Mouse (Mus musculus) CH12.LX (cell line): ENCODE measurements around the gene Tapbpl. TPM values are rescaled to one million over a fixed set of nuclear protein-coding genes. Genes with fewer than 3 reads are reported as not detected.

Experiments
- DNase-seq: peaks from one replicate; pipeline ENCODE4 v3.0.0-alpha.2; 2013; ENCODE audit errors: extremely low read depth
- H3K27ac ChIP-seq: 2 replicates; pipeline ENCODE4 v1.5.1; 2012; ENCODE audit warnings: low read depth, mild to moderate bottlenecking, control low read depth, moderate library complexity; ENCODE audit not compliant: insufficient read depth
- H3K27me3 ChIP-seq: replicated peaks from 2 replicates; pipeline ENCODE3; 2012; ENCODE audit warnings: inconsistent platforms
- H3K36me3 ChIP-seq, 2 experiments: replicated peaks in 1 of 2; 2 replicates each; pipeline versions ENCODE3 to v1.6.1; 2012; ENCODE audit warnings: inconsistent platforms in 1 of 2, low read length in 1 of 2, mild to moderate bottlenecking in 1 of 2, mixed read lengths in 1 of 2, moderate library complexity in 1 of 2; ENCODE audit not compliant: control insufficient read depth in 1 of 2, insufficient read depth in 1 of 2
- H3K4me1 ChIP-seq, 2 experiments: 2 replicates each; pipeline ENCODE4 v1.6.1; 2012; ENCODE audit warnings: inconsistent platforms in 1 of 2, moderate library complexity in 1 of 2; ENCODE audit not compliant: insufficient read depth in 2 of 2, control insufficient read depth in 1 of 2
- H3K4me2 ChIP-seq: 2 replicates; pipeline ENCODE4 v1.6.1; 2012; ENCODE audit warnings: low read depth, mild to moderate bottlenecking, control low read depth; ENCODE audit not compliant: poor library complexity, insufficient read depth, severe bottlenecking
- H3K4me3 ChIP-seq, 3 experiments: fragments of 150-350 bp in 1 of 3; sonication (generic) in 1 of 3; replicated peaks in 1 of 3; 2 replicates each; pipeline versions ENCODE3 to v1.5.1; 2011 to 2012; ENCODE audit warnings: low read depth in 2 of 3, low read length in 2 of 3, mild to moderate bottlenecking in 2 of 3, moderate library complexity in 2 of 3, control low read depth in 1 of 3, improper control_type of control experiment in 1 of 3, inconsistent platforms in 1 of 3, mixed read lengths in 1 of 3; ENCODE audit not compliant: poor library complexity in 1 of 3
- H3K79me2 ChIP-seq: replicated peaks from 2 replicates; pipeline ENCODE4 v1.6.1; 2012; ENCODE audit warnings: mild to moderate bottlenecking, moderate library complexity; ENCODE audit not compliant: control insufficient read depth, poor library complexity, insufficient read depth, severe bottlenecking; ENCODE audit errors: extremely low read depth
- H3K9ac ChIP-seq: 2 replicates; pipeline ENCODE4 v1.6.1; 2012; ENCODE audit warnings: low read depth, mild to moderate bottlenecking, control low read depth, moderate library complexity; ENCODE audit not compliant: insufficient read depth
- H3K9me3 ChIP-seq: replicated peaks from 2 replicates; pipeline ENCODE3; 2012; ENCODE audit warnings: low read length, inconsistent platforms, mixed read lengths
- CHD1 ChIP-seq: IDR thresholded peaks from 2 replicates; pipeline ENCODE4 v1.6.1; 2012; ENCODE audit warnings: low read depth, low read length, improper control_type of control experiment, inconsistent platforms
- CTCF ChIP-seq, 2 experiments: IDR thresholded peaks in 1 of 2; conservative IDR thresholded peaks in 1 of 2; 2 replicates each; pipeline ENCODE4 v1.5.1; 2011 to 2012; ENCODE audit warnings: low read depth in 2 of 2, low read length in 2 of 2, improper control_type of control experiment in 1 of 2, inconsistent platforms in 1 of 2, mild to moderate bottlenecking in 1 of 2, moderate library complexity in 1 of 2
- E2F4 ChIP-seq: IDR thresholded peaks from 2 replicates; pipeline ENCODE4 v1.6.1; 2011; ENCODE audit warnings: low read depth, low read length, improper control_type of control experiment; ENCODE audit not compliant: insufficient replicate concordance
- EP300 ChIP-seq: IDR thresholded peaks from 2 replicates; pipeline ENCODE4 v1.6.1; 2011; ENCODE audit warnings: low read length, improper control_type of control experiment
- ETS1 ChIP-seq: conservative IDR thresholded peaks from 2 replicates; pipeline ENCODE4 v1.6.1; 2012; ENCODE audit warnings: low read depth, mild to moderate bottlenecking, inconsistent platforms, low read length, improper control_type of control experiment, moderate library complexity
- HCFC1 ChIP-seq: IDR thresholded peaks from 2 replicates; pipeline ENCODE4 v1.6.1; 2012; ENCODE audit warnings: low read depth, mild to moderate bottlenecking, inconsistent platforms, low read length, improper control_type of control experiment
- IRF4 ChIP-seq: IDR thresholded peaks from 2 replicates; pipeline ENCODE4 v1.6.1; 2014; ENCODE audit warnings: low read depth, mild to moderate bottlenecking, inconsistent platforms, low read length, improper control_type of control experiment
- JUN ChIP-seq: IDR thresholded peaks from 2 replicates; pipeline ENCODE4 v1.6.1; 2011; ENCODE audit warnings: low read depth, mild to moderate bottlenecking, low read length, improper control_type of control experiment, moderate library complexity; ENCODE audit not compliant: insufficient read depth
- JUND ChIP-seq: conservative IDR thresholded peaks from 2 replicates; pipeline ENCODE4 v1.6.1; 2011; ENCODE audit warnings: low read depth, low read length, improper control_type of control experiment
- MAFK ChIP-seq: IDR thresholded peaks from 2 replicates; pipeline ENCODE4 v1.6.1; 2011; ENCODE audit warnings: low read length, improper control_type of control experiment; ENCODE audit not compliant: insufficient replicate concordance
- MAX ChIP-seq: IDR thresholded peaks from 2 replicates; pipeline ENCODE4 v1.6.1; 2011; ENCODE audit warnings: low read length, improper control_type of control experiment
- MEF2A ChIP-seq: IDR thresholded peaks from 2 replicates; pipeline ENCODE4 v1.6.1; 2014; ENCODE audit warnings: low read depth, mild to moderate bottlenecking, inconsistent platforms, low read length, improper control_type of control experiment, borderline replicate concordance
- MXI1 ChIP-seq: IDR thresholded peaks from 2 replicates; pipeline ENCODE4 v1.6.1; 2011; ENCODE audit warnings: mild to moderate bottlenecking, low read depth, low read length, improper control_type of control experiment
- MYC ChIP-seq: IDR thresholded peaks from 2 replicates; pipeline ENCODE4 v1.6.1; 2011; ENCODE audit warnings: low read depth, mild to moderate bottlenecking, improper control_type of control experiment, low read length
- SMC3 ChIP-seq: IDR thresholded peaks from 2 replicates; pipeline ENCODE4 v1.6.1; 2011; ENCODE audit warnings: low read depth, low read length, improper control_type of control experiment
- TBP ChIP-seq: conservative IDR thresholded peaks from 2 replicates; pipeline ENCODE4 v1.6.1; 2011; ENCODE audit warnings: low read depth, low read length, improper control_type of control experiment
- TCF12 ChIP-seq: IDR thresholded peaks from 2 replicates; pipeline ENCODE4 v1.6.1; 2014; ENCODE audit warnings: low read depth, mild to moderate bottlenecking, inconsistent platforms, low read length, improper control_type of control experiment
- UBTF ChIP-seq: IDR thresholded peaks from 2 replicates; pipeline ENCODE4 v1.6.1; 2012; ENCODE audit warnings: low read depth, mild to moderate bottlenecking, inconsistent platforms, low read length, improper control_type of control experiment, moderate library complexity
- USF1 ChIP-seq: IDR thresholded peaks from 2 replicates; pipeline ENCODE4 v1.6.1; 2014; ENCODE audit warnings: low read depth, mild to moderate bottlenecking, inconsistent platforms, low read length, improper control_type of control experiment
- ZMIZ1 ChIP-seq: IDR thresholded peaks from 2 replicates; pipeline ENCODE4 v1.6.1; 2012; ENCODE audit warnings: low read depth, mild to moderate bottlenecking, inconsistent platforms, low read length, improper control_type of control experiment
- dilution Hi-C: fragments of 300-500 bp; cut with MboI; formaldehyde crosslinking; loops from 2 replicates; pipeline ENCODE4 v1.14.3; 2020; ENCODE audit warnings: low sequenced_read_pairs; ENCODE audit not compliant: extremely low pct_unique_long_range_greater_than_20kb, extremely low pct_ligation_motif_present
- in situ Hi-C: fragments of 300-500 bp; cut with MboI; formaldehyde crosslinking; loops from 3 replicates; pipeline ENCODE4 v1.14.3; 2019; ENCODE audit warnings: low sequenced_read_pairs, low pct_ligation_motif_present, low pct_unique_long_range_greater_than_20kb, mixed read lengths
- polyA plus RNA-seq: library from polyadenylated mRNA; unstranded; fragments of >175 nt; gene quantifications from 2 replicates; pipeline ENCODE4 v1.2.1, GENCODE M21; 2012; ENCODE audit warnings: low read depth; ENCODE audit not compliant: insufficient read length
- total RNA-seq, 2 experiments: library from RNA; depleted of rRNA; stranded (reverse); fragments of 300-350 nt in 1 of 2; fragments of >200 nt in 1 of 2; gene quantifications; 2 replicates each; pipeline ENCODE4 v1.2.3; 2012 to 2014

Gene Tapbpl
- total and polyA plus RNA-seq, 3 experiments = 16.7 to 19.4 (median 17.7) TPM

DNA sequence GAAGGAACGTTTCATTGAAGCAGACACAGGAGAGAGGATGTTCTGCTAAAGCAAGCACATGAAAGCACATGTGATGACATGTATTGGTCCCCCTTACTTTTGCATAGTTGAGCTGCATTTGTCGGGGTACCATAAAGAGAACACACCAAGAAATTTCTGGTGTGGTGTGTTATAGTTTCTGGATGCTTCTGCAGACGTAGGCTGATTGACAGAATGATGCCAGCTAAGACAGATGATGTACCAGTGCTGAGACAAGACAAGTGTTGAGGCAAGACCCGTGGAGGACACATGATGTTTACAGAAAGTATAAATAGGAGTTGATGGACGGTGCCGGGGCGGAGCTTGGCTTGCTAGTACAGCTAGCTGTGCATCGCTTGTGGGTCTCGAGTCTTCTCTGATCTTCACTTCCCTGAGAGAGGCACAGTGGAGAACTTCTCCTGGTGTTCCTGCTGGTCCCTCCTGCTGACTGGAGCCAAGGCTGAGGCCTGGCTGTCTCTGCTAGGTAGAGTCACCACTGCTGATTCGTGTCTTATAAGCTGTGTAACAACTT lies 28.4 kb upstream of the Tapbpl start (continued):
- TF ChIP-seq MXI1 (no peak), MAX (no peak), HCFC1 (no peak)

DNA sequence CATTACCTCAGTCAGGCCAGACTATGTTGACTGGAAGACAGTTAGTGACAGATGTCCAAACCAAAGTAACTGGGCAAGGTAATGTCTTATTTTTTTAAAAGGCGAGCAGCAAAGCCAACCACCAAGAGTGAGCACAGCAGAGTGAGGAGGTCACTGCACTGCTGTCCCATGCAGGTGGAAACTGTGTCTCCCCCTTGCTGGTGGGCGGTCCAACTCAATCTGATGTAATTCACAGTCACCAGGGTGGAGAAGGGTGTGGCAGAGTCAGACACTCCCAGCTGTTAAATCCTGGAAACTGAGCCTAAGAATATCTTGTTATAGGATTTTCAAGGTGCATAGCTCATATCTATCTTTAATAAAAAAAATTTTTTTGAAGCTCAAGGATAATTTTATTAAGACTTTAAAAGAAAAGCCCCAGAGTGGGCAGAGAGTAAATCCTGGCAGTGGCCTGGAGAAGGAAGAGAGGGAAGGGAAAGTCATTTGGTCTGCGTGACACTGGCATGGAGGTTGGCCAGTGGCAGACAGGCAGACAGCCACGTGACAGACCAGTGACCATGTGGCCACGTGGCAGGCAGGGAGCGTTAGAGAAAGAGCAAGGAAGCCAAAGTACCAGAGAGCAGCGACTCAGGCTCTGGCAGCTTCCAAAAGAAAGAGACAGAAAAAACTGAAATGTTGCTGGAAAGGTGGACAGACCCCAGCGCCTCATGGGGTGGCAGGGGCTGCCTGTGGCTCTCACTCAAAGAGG lies 24.7 kb upstream of the Tapbpl start:
- DNase-seq = no peak
- Histone ChIP-seq H3K79me2 (no peaks in the 10 kb centered on the region), H3K9me3 (peaks cover 8% of the 10 kb centered on the region), H3K27ac (no peak overlapping the region), H3K36me3 (no peaks in the 10 kb centered on the region), H3K27me3 (peaks cover 2% of the 10 kb centered on the region), H3K4me2 (no peak overlapping the region), H3K4me3 (no peak overlapping the region), H3K9ac (peak overlapping the region; percentile 28; the same call in 1 of the 2 replicates)
- dilution Hi-C loops = no loop called here
- TF ChIP-seq USF1 (peak; percentile 30), MAX (peak; percentile 66; the same call in 1 of the 2 replicates), ZMIZ1 (no peak), CTCF (conservative IDR thresholded peaks at IDR 0.05 in 1 of 2, IDR thresholded peaks at IDR 0.05 in 1 of 2; ENCODE audit: low read depth in 2 of 2, low read length in 2 of 2) (no peak), SMC3 (no peak), IRF4 (no peak), UBTF (no peak), JUND (no peak)
- TF ChIP-seq, all 38 proteins: peak for 2
- H3K4me1 ChIP-seq = peaks cover 4 to 26% of the 10 kb centered on the region in 2 experiments
- in situ Hi-C loops = no loop called here

DNA sequence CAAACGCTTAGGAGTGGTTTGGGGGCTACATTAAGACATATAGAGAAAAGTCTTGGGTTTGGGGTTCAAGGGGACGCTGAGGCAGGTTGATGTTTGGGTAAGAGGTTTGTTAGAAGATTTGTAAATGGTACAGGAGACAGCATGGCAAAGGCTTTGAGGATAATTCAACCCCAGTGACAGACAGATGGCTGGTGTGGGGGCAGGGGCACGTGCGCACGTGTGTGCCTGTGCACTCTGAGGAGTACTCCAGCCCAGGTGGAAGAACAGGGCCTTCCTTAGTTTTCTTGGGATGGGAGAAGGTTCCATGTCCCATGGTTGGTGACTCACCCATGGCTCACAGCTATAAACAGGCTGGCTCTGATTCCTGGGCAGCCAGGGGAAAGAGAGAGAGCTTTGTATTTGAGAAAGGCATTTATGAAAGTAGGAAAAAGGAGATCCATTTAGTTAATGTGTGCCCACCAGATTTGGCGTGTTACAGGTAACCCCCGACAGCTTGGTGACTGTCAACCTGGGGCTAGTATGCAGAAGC lies 23.9 kb upstream of the Tapbpl start:
- in situ Hi-C loops = no loop called here
- TF ChIP-seq ZMIZ1 (no peak), ETS1 (no peak), MAX (no peak), CHD1 (no peak), EP300 (no peak), TCF12 (no peak), JUN (no peak), MEF2A (no peak), MYC (no peak), USF1 (no peak), TBP (no peak), HCFC1 (no peak), E2F4 (no peak), MAFK (no peak), MXI1 (no peak)
- TF ChIP-seq, all 38 proteins: peak for 0
- Histone ChIP-seq H3K79me2 (no peaks in the 10 kb centered on the region), H3K27ac (no peak overlapping the region), H3K4me3 (no peak overlapping the region), H3K36me3 (no peaks in the 10 kb centered on the region), H3K4me2 (no peak overlapping the region), H3K9me3 (peaks cover 8% of the 10 kb centered on the region), H3K9ac (peak overlapping the region; percentile 28; the same call in 1 of the 2 replicates), H3K27me3 (no peaks in the 10 kb centered on the region), H3K4me1 (peaks cover 4 to 26% of the 10 kb centered on the region in 2 experiments)
- dilution Hi-C loops = no loop called here
- DNase-seq = no peak
